Mouse (Mus musculus): ENCODE results near the gene Dbn1. TPM values are rescaled to one million over a fixed set of nuclear protein-coding genes. Genes with fewer than 3 reads are reported as not detected.

Gene Dbn1
- polyA plus RNA-seq (2016; fragmentation: Nextera tagmentation; extraction: Ambion mirVana): 420 and 518 TPM in 2 replicates

DNA sequence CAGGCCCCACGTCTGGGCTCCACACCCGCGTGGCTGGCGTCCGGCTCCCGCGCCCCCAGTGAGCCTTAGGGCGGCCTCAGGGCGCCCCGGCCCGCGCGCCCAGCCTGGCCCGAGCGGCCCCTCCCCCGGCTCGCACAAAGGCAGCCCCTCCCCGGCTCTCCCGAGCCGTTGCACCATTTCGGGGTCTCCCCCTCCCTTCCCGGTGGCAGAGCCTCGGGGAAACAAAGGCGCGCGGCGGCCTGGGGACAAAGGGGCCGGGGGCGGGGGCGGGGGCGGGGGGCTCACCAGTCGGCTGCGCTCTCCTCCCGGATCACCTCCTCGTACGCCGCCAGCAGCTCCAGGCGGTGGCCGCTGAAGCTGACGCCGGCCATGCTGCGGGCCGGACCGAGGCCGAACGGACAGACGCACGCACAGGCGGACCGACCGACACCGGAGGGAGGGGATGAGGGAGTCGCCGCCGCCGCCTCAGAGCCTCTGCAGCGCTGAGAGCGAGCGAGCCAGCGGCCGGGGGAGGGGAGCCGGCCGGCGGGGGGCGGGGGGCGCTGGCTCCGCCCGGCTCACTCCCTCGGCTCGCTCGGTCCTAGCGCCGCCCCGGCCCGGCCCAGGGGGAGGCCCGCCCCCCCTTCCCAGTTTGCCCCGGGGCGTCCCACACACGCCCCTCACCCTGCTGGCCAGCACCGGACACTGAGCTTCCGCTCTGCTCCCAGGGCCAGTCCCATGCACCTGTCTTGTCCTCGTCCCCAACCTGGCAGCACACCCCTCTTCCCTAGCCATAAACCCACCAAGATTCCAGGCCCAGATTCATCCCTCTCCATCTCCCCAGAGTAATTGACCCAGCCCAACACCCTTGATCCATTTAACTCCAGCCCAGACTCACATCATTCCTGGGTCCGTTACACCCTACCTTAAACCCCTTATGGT is at the start of gene Dbn1:
TSS of gene Dbn1 (minus strand) at position 534 of the 921 bp plus-strand sequence.
- Histone ChIP-seq H3K27ac (peak within 1 kb of the TSS; percentile 100), H3K4me1 (replicated peaks) (peaks cover 63% of the 10 kb centered on the region), H3K9me3 (no peaks in the 10 kb centered on the region), H3K36me3 (peaks cover 23% of the 10 kb centered on the region), H3K27me3 (ENCODE audit: insufficient read depth, poor library complexity, severe bottlenecking) (0 out of 2 replicates have a peak, but pooled peaks cover 3% of the 10 kb centered on the region), H3K4me3 (peak within 1 kb of the TSS; percentile 98)
- DNase-seq (ENCODE audit: low spot score): peak; percentile 84
- WGBS: under 1% methylated on average over 65 of the region's 83 CpGs

DNA sequence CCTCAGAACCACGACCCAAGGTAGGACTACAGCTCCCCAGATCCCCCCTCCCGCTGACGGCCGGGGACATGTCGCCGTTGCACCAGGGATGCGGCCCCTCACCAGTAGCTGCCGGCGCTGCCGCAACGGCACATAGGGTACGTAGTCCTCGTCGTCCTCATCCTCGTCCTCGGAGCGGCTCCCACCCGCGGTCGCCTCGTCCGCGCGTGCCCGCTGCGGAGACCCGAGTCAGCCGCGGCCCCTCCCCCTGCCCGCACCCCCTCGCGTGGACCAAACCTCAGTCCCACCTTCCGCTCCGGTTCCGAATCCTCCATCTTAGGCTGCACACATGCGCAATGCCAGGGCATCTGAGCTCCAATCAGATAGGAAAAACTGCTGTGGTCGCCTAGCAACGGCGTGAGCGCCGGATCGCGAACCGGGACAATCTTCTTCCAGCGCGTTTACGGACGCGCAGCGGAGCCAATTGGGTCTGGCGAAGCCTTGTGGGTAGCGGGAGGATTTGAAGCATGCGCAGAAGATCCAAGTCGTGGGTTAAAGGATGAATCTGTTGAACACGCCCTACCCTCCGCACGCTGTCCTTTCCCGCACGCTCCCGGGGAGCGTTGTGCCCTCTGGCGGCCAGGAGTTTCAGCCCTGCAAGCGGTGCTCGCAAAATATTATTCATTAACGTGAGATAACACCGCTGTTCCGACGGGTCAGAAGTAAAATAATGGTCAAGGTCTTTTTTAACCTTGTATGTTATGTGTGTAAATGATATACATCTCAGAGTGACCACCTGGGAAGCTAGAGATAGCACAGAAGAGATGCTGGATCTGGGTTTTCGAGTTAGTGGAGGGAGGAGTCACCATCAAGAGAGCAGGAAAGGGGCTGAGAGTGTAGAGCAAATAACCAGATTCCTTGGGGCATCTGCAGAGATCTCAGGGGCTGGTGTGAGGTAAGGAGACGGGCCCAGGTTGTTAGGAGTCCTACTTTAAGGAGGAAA is 48.6 kb upstream of the Dbn1 start, which contains the start of gene Ddx41:
TSS of gene Ddx41 (minus strand) at position 465 of the 982 bp plus-strand sequence.
- H3K27ac ChIP-seq: peak within 1 kb of the TSS; percentile 92
- H3K36me3 ChIP-seq: peaks cover 78% of the 10 kb centered on the region
- H3K4me3 ChIP-seq: peak within 1 kb of the TSS; percentile 63
- H3K4me1 ChIP-seq (replicated peaks): peaks cover 17% of the 10 kb centered on the region
- DNase-seq (ENCODE audit: low spot score): peak; percentile 100
- no peaks in the 10 kb centered on the region for H3K27me3 ChIP-seq (ENCODE audit: insufficient read depth, poor library complexity, severe bottlenecking)
- H3K9me3 ChIP-seq: no peaks in the 10 kb centered on the region
- under 1% methylated on average over 70 of the region's 70 CpGs for WGBS

- Histone ChIP-seq H3K36me3 (peaks cover 78% of the 10 kb centered on the region), H3K4me1 (replicated peaks) (peaks cover 17% of the 10 kb centered on the region), H3K9me3 (no peaks in the 10 kb centered on the region), H3K27ac (peak overlapping the region; percentile 92), H3K27me3 (ENCODE audit: insufficient read depth, poor library complexity, severe bottlenecking) (no peaks in the 10 kb centered on the region), H3K4me3 (peak overlapping the region; percentile 63)
- DNase-seq (ENCODE audit: low spot score): no peak
- 15% methylated on average over 17 of the region's 17 CpGs for WGBS
These were observed 47.9 kb upstream of the Dbn1 start for GRCm38 (mm10) chr13:55535796-55536193.

GRCm38 (mm10) chr13:55535191-55535590 is 47.3 kb upstream of the Dbn1 start:
- DNase-seq (ENCODE audit: low spot score): no peak
- peaks cover 78% of the 10 kb centered on the region for H3K36me3 ChIP-seq
- H3K27me3 ChIP-seq (ENCODE audit: insufficient read depth, poor library complexity, severe bottlenecking): no peaks in the 10 kb centered on the region
- WGBS: 92% methylated on average over 15 of the region's 15 CpGs
- H3K9me3 ChIP-seq: no peaks in the 10 kb centered on the region
- no peak overlapping the region; the same call in 1 of the 2 replicates for H3K27ac ChIP-seq
- H3K4me1 ChIP-seq (replicated peaks): peaks cover 17% of the 10 kb centered on the region
- peak overlapping the region; percentile 63 for H3K4me3 ChIP-seq

DNA sequence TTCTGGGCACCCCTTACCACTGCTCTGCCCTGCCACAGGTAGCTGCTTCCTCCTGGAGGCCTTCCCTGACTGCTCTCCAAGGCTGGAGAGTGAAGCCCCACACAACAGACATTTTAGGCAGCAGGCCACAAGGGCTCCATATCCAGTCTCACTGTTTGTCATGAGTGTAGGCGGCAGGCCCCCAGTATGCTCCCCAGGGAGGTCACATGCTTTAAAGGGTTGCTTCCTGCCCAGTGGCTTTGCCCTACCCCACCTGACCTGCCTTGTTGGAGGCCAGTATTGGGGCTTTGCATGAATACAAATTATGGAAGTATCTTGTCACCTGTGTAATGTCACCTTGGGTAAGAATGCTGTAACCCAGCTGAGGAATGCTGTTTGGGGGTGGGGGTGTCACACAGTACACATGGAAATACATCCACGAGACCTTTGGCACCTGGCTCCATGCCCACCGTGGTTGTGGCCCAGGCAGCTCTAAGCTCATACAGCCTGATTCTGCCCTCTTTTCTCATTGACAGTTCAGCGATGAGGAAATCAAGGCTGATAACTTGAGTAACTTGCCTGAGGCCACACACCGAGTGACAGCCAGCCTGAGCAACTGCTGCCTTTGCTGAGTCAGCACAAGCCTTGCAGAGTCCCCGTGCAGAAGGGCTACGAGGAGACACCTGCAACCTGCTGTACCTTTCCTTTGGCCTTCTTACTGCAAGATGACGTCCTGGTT is 41.4 kb upstream of the Dbn1 start, which contains the start of gene Dok3:
TSS of gene Dok3 (minus strand) at position 99 of the 718 bp plus-strand sequence.
- H3K4me3 ChIP-seq: no peak within 1 kb of the TSS
- WGBS: 79% methylated on average over 8 of the region's 8 CpGs
- H3K36me3 ChIP-seq: peaks cover 62% of the 10 kb centered on the region

GRCm38 (mm10) chr13:55527834-55528772 is 40.2 kb upstream of the Dbn1 start:
- Histone ChIP-seq H3K9me3 (no peaks in the 10 kb centered on the region), H3K4me3 (no peak overlapping the region), H3K36me3 (peaks cover 59% of the 10 kb centered on the region), H3K27ac (no peak overlapping the region), H3K27me3 (ENCODE audit: insufficient read depth, poor library complexity, severe bottlenecking) (no peaks in the 10 kb centered on the region), H3K4me1 (replicated peaks) (peaks cover 10% of the 10 kb centered on the region)
- WGBS: 85% methylated on average over 18 of the region's 18 CpGs
- no peak for DNase-seq (ENCODE audit: low spot score)

More for the DNA sequence above, 41.4 kb upstream of the Dbn1 start, which contains the start of gene Dok3:
- Histone ChIP-seq H3K9me3 (no peaks in the 10 kb centered on the region), H3K27me3 (ENCODE audit: insufficient read depth, poor library complexity, severe bottlenecking) (no peaks in the 10 kb centered on the region), H3K4me1 (replicated peaks) (no peaks in the 10 kb centered on the region), H3K27ac (no peak within 1 kb of the TSS)
- no peak for DNase-seq (ENCODE audit: low spot score)

- no peaks in the 10 kb centered on the region for H3K9me3 ChIP-seq
- H3K27me3 ChIP-seq (ENCODE audit: insufficient read depth, poor library complexity, severe bottlenecking): no peaks in the 10 kb centered on the region
- no peak overlapping the region for H3K4me3 ChIP-seq
- no peak overlapping the region for H3K27ac ChIP-seq
- peaks cover 17% of the 10 kb centered on the region for H3K4me1 ChIP-seq (replicated peaks)
- 90% methylated on average over 16 of the region's 16 CpGs for WGBS
- peaks cover 55% of the 10 kb centered on the region for H3K36me3 ChIP-seq
- no peak for DNase-seq (ENCODE audit: low spot score)
These were observed 39.3 kb upstream of the Dbn1 start for GRCm38 (mm10) chr13:55527212-55527611.

DNA sequence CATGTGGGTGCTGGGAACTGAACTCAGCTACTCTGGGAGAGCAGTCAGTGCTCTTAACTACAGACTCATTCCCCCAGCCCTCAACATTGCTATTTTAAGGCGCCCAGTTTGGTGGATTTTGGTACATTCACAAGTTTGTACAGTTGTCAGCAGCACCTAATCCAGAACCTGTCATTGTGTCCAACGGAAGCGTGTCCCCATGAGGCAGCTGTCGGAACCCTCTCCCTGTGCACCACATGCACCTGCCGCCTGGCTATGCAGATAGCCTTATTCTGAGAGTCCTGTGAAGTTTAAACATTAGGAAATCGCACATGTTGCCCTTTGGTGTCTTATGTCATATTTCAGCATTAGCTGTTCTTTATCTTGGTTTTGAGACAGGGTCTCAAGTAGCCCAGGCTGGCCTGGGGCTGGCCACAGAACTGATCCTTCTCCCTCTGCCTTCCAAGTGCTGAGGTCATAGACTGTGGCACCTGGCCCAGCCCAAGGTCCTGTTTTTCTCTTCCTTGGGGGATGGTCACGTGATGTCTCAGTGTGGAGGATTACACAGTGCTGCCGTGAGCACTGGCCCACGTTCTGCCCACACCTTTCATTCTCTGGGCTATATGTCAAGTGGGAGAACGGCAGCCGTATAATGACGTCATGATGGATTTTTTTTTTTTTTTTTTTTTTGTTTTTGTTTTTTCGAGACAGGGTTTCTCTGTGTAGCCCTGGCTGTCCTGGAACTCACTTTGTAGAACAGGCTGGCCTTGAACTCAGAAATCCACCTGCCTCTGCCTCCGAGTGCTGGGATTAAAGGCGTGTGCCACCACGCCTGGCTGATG is 38.0 kb upstream of the Dbn1 start:
- no peak for DNase-seq (ENCODE audit: low spot score)
- H3K9me3 ChIP-seq: no peaks in the 10 kb centered on the region
- H3K4me1 ChIP-seq (replicated peaks): peaks cover 17% of the 10 kb centered on the region
- H3K4me3 ChIP-seq: no peak overlapping the region
- H3K27me3 ChIP-seq (ENCODE audit: insufficient read depth, poor library complexity, severe bottlenecking): no peaks in the 10 kb centered on the region
- H3K36me3 ChIP-seq: peaks cover 43% of the 10 kb centered on the region
- no peak overlapping the region for H3K27ac ChIP-seq
- WGBS: 86% methylated on average over 16 of the region's 16 CpGs

GRCm38 (mm10) chr13:55523951-55524600 is 36.2 kb upstream of the Dbn1 start:
- H3K27me3 ChIP-seq (ENCODE audit: insufficient read depth, poor library complexity, severe bottlenecking): no peaks in the 10 kb centered on the region
- peak overlapping the region; percentile 70 for H3K27ac ChIP-seq
- H3K36me3 ChIP-seq: peaks cover 24% of the 10 kb centered on the region
- H3K4me3 ChIP-seq: no peak overlapping the region
- WGBS: 92% methylated on average over 23 of the region's 23 CpGs
- H3K9me3 ChIP-seq: no peaks in the 10 kb centered on the region
- H3K4me1 ChIP-seq (replicated peaks): peaks cover 17% of the 10 kb centered on the region
- DNase-seq (ENCODE audit: low spot score): no peak

DNA sequence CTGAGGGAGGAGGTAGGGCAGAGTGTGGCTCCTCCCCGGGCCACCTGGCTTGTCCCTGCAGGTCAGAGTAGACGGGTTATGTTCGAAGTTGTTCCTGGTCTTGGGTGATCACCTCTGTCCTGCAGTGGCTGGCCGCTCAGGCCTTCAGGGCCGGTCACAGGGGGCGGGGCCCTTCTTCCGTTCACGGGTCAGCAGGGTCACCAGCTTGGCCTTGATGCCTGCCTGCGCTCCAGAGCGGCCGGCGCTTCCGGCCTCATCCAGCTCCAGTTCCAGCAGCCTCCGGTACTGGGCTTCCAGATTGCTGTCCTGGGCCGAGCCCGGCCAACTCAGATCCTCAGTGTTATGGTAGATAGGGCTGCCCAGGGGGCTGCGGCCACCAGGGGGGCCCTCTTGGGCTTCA is 35.4 kb upstream of the Dbn1 start:
- Histone ChIP-seq H3K27me3 (ENCODE audit: insufficient read depth, poor library complexity, severe bottlenecking) (no peaks in the 10 kb centered on the region), H3K9me3 (no peaks in the 10 kb centered on the region), H3K4me3 (no peak overlapping the region), H3K36me3 (peaks cover 16% of the 10 kb centered on the region), H3K4me1 (replicated peaks) (peaks cover 17% of the 10 kb centered on the region), H3K27ac (peak overlapping the region; percentile 70)
- WGBS: 58% methylated on average over 17 of the region's 17 CpGs
- DNase-seq (ENCODE audit: low spot score): peak; percentile 44

All from hindbrain, embryonic 10.5 days (tissue).